Mouse (Mus musculus): ENCODE measurements around the gene Celsr3. TPM values are rescaled to one million over a fixed set of nuclear protein-coding genes. Genes with fewer than 3 reads are reported as not detected.

Gene Celsr3
- total and polyA plus RNA-seq, 3 experiments, result 0.03 to 0.12 TPM; not detected in 1

- H3K27ac ChIP-seq (ENCODE audit: control insufficient read depth, low read depth, low read length), result no peak overlapping the region
- DNase-seq (ENCODE audit: low read depth, low spot score), result peak; percentile 50
- no peak overlapping the region for H3K4me3 ChIP-seq (ENCODE audit: control insufficient read depth in 1 of 2, insufficient read depth in 1 of 2, low read depth in 2 of 2, low read length in 2 of 2)
- H3K9me3 ChIP-seq (replicated peaks; ENCODE audit: insufficient read depth, low read length), result no peaks in the 10 kb centered on the region
- no peaks in the 10 kb centered on the region for H3K79me2 ChIP-seq (ENCODE audit: control insufficient read depth, insufficient read depth, low read length, poor library complexity)
- H3K9ac ChIP-seq (ENCODE audit: control insufficient read depth, low read depth, low read length, poor library complexity, severe bottlenecking), result no peak overlapping the region
- peak; percentile 26; the same call in 1 of the 2 replicates for TF ChIP-seq GATA1 (IDR thresholded peaks at IDR 0.05; ENCODE audit: low read depth, low read length)
- TF ChIP-seq POLR2AphosphoS2 (IDR thresholded peaks at IDR 0.05; ENCODE audit: low read length), result no peak
- TF ChIP-seq POLR2A (IDR thresholded peaks at IDR 0.05; ENCODE audit: control insufficient read depth in 1 of 2, insufficient read depth in 1 of 2, low read depth in 1 of 2, low read length in 2 of 2, poor library complexity in 1 of 2), result no peak
- TF ChIP-seq ETS1 (IDR thresholded peaks at IDR 0.05; ENCODE audit: low read depth, low read length), result peak; percentile 59; the same call in 1 of the 2 replicates
- H3K4me1 ChIP-seq (ENCODE audit: control insufficient read depth in 1 of 2, insufficient read depth in 2 of 2, low read length in 2 of 2), result peaks cover 9 to 17% of the 10 kb centered on the region in 2 experiments
- peaks cover 0 to 11% of the 10 kb centered on the region in 2 experiments; a peak in 2 of 4 replicates for H3K36me3 ChIP-seq (ENCODE audit: control insufficient read depth in 1 of 2, insufficient read depth in 2 of 2, low read length in 2 of 2)
- H3K27me3 ChIP-seq (ENCODE audit: control insufficient read depth in 1 of 2, insufficient read depth in 2 of 2, low read length in 2 of 2), result peaks cover 0 to 4% of the 10 kb centered on the region in 2 experiments; a peak in 3 of 4 replicates
Measured at GRCm38 (mm10) chr9:108777276-108777675, 48.8 kb upstream of the Celsr3 start.

GRCm38 (mm10) chr9:108780959-108781358 is 45.2 kb upstream of the Celsr3 start:
- Histone ChIP-seq H3K79me2 (ENCODE audit: control insufficient read depth, insufficient read depth, low read length, poor library complexity) (peaks cover 16% of the 10 kb centered on the region), H3K9me3 (replicated peaks; ENCODE audit: insufficient read depth, low read length) (no peaks in the 10 kb centered on the region), H3K36me3 (ENCODE audit: control insufficient read depth in 1 of 2, insufficient read depth in 2 of 2, low read length in 2 of 2) (peaks cover 0 to 21% of the 10 kb centered on the region in 2 experiments; a peak in 2 of 4 replicates), H3K4me3 (ENCODE audit: control insufficient read depth in 1 of 2, insufficient read depth in 1 of 2, low read depth in 2 of 2, low read length in 2 of 2) (no peak overlapping the region), H3K27ac (ENCODE audit: control insufficient read depth, low read depth, low read length) (no peak overlapping the region), H3K9ac (ENCODE audit: control insufficient read depth, low read depth, low read length, poor library complexity, severe bottlenecking) (no peak overlapping the region), H3K27me3 (ENCODE audit: control insufficient read depth in 1 of 2, insufficient read depth in 2 of 2, low read length in 2 of 2) (no peaks in the 10 kb centered on the region), H3K4me1 (ENCODE audit: control insufficient read depth in 1 of 2, insufficient read depth in 2 of 2, low read length in 2 of 2) (peaks cover 15 to 17% of the 10 kb centered on the region in 2 experiments)
- no peak for TF ChIP-seq MAFK (IDR thresholded peaks at IDR 0.05; ENCODE audit: borderline replicate concordance, low read depth, low read length)
- TF ChIP-seq EP300 (IDR thresholded peaks at IDR 0.05; ENCODE audit: low read depth in 1 of 2, low read length in 2 of 2), result no peak
- TF ChIP-seq E2F4 (IDR thresholded peaks at IDR 0.05; ENCODE audit: borderline replicate concordance, low read depth, low read length), result no peak
- no peak for TF ChIP-seq ZNF384 (IDR thresholded peaks at IDR 0.05; ENCODE audit: low read depth, low read length)
- TF ChIP-seq SIN3A (IDR thresholded peaks at IDR 0.05; ENCODE audit: low read length), result no peak
- TF ChIP-seq MEF2A (IDR thresholded peaks at IDR 0.05; ENCODE audit: extremely low read depth, insufficient replicate concordance, low read depth, low read length, poor library complexity, severe bottlenecking), result no peak
- no peak for TF ChIP-seq HCFC1 (IDR thresholded peaks at IDR 0.05; ENCODE audit: low read depth, low read length)
- TF ChIP-seq GABPA (IDR thresholded peaks at IDR 0.05; ENCODE audit: low read depth, low read length), result no peak
- no peak for DNase-seq (ENCODE audit: low read depth, low spot score)

GRCm38 (mm10) chr9:108781891-108782290 is 44.2 kb upstream of the Celsr3 start:
- H3K36me3 ChIP-seq (ENCODE audit: control insufficient read depth in 1 of 2, insufficient read depth in 2 of 2, low read length in 2 of 2), result peaks cover 0 to 23% of the 10 kb centered on the region in 2 experiments; a peak in 2 of 4 replicates
- no peak for TF ChIP-seq CHD2 (IDR thresholded peaks at IDR 0.05; ENCODE audit: low read length)
- peaks cover 10 to 13% of the 10 kb centered on the region in 2 experiments for H3K4me1 ChIP-seq (ENCODE audit: control insufficient read depth in 1 of 2, insufficient read depth in 2 of 2, low read length in 2 of 2)

More at GRCm38 (mm10) chr9:108781891-108782290, 44.2 kb upstream of the Celsr3 start:
- Histone ChIP-seq H3K79me2 (ENCODE audit: control insufficient read depth, insufficient read depth, low read length, poor library complexity) (peaks cover 21% of the 10 kb centered on the region), H3K27ac (ENCODE audit: control insufficient read depth, low read depth, low read length) (no peak overlapping the region), H3K27me3 (ENCODE audit: control insufficient read depth in 1 of 2, insufficient read depth in 2 of 2, low read length in 2 of 2) (no peaks in the 10 kb centered on the region), H3K4me3 (ENCODE audit: control insufficient read depth in 1 of 2, insufficient read depth in 1 of 2, low read depth in 2 of 2, low read length in 2 of 2) (no peak overlapping the region), H3K9ac (ENCODE audit: control insufficient read depth, low read depth, low read length, poor library complexity, severe bottlenecking) (no peak overlapping the region), H3K9me3 (replicated peaks; ENCODE audit: insufficient read depth, low read length) (no peaks in the 10 kb centered on the region)
- no peak for DNase-seq (ENCODE audit: low read depth, low spot score)
